Mouse (Mus musculus) bone marrow, adult 2 months (tissue): ENCODE measurements around the gene Tmbim1.

Experiments
- CTCF ChIP-seq: fragments of 200-500 bp; IDR thresholded peaks from 2 replicates; pipeline ENCODE4 v1.5.1; 2011; ENCODE audit warnings: low read length, control low read depth; ENCODE audit not compliant: control insufficient read depth, insufficient read depth
- POLR2A ChIP-seq: fragments of 200-500 bp; IDR thresholded peaks from 2 replicates; pipeline ENCODE4 v1.6.1; 2011; ENCODE audit warnings: low read depth, mild to moderate bottlenecking, control low read depth, low read length, borderline replicate concordance; ENCODE audit not compliant: control insufficient read depth

DNA sequence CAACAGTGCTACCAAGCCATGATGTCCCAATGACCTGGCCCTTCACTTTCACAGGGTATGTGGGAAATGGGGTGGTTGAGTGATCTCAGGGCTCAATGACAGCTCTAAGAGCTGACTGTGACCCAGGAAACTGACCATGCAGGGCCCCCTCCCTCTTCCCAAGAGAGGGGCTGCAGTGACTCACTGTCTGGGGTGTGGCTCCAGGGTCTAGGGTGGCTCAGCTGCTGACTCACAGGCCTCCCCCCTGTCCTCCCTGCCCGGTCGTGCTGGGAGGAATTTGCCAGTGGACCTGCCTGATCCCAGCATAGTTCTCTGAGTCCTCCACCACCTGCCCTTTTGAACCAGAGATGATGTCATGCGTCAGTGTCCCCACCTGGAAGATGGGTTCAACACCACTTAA, 8.2 kb downstream of the Tmbim1 start:
- TF ChIP-seq CTCF (no peak), POLR2A (no peak)
